Mouse (Mus musculus): ENCODE measurements around the gene Olfr1264.

Olfr1264 gene

GRCm38 (mm10) chr2:90025477-90025876, at the start of gene Olfr1264:
Gene Olfr1264 (minus strand): TSS chr2:90025577.
- no peak for DNase-seq

- DNase-seq, result no peak
Measured at GRCm38 (mm10) chr2:90070065-90070464, 44.7 kb upstream of the Olfr1264 start.

- no peak for DNase-seq
Measured at GRCm38 (mm10) chr2:90063494-90063893, 38.1 kb upstream of the Olfr1264 start, which contains the start of gene Olfr140. Gene Olfr140 (minus strand): TSS chr2:90063594.

- no peak for DNase-seq
Measured at GRCm38 (mm10) chr2:90035037-90035436, 9.7 kb upstream of the Olfr1264 start, which contains the start of gene Olfr1265. Gene Olfr1265 (plus strand): TSS chr2:90035337.

- no peak for DNase-seq
Measured at GRCm38 (mm10) chr2:90011831-90012230, 13.5 kb downstream of the Olfr1264 start, which contains the start of gene Olfr1263. Gene Olfr1263 (plus strand): TSS chr2:90012131.

- DNase-seq, result no peak
Measured at GRCm38 (mm10) chr2:89999845-90000244, 25.5 kb downstream of the Olfr1264 start, which contains the start of gene Olfr1262. Gene Olfr1262 (plus strand): TSS chr2:90000145.

- DNase-seq, result no peak
Measured at GRCm38 (mm10) chr2:89990921-89991320, 34.5 kb downstream of the Olfr1264 start, which contains the start of gene Olfr1261. Gene Olfr1261 (plus strand): TSS chr2:89991221.

- DNase-seq, result no peak
Measured at GRCm38 (mm10) chr2:89977709-89978108, 47.7 kb downstream of the Olfr1264 start.

- no peak for DNase-seq
Measured at GRCm38 (mm10) chr2:89974184-89974583, 51.2 kb downstream of the Olfr1264 start, which contains the start of gene Olfr1260. Gene Olfr1260 (plus strand): TSS chr2:89974340.

All from thymus, postnatal 14 days (tissue).